Mouse (Mus musculus): Measurements from ENCODE around the gene Foxd2. TPM values are rescaled to one million over a fixed set of nuclear protein-coding genes. Genes with fewer than 3 reads are reported as not detected.

The Foxd2 gene
- polyA plus RNA-seq, 1 experiment from 2014 or later, result not detected

GRCm38 (mm10) chr4:114905969-114906680 lies 2.5 kb downstream of the Foxd2 start:
- Histone ChIP-seq H3K9ac (ENCODE audit: low read length) (no peak overlapping the region), H3K9me3 (replicated peaks; ENCODE audit: control insufficient read depth, low read length) (no peaks in the 10 kb centered on the region), H3K4me1 (ENCODE audit: control insufficient read depth, insufficient read depth, low read length) (peaks cover 3% of the 10 kb centered on the region; the same call in 1 of the 2 replicates), H3K27ac (ENCODE audit: low read length) (no peak overlapping the region), H3K27me3 (ENCODE audit: control insufficient read depth, insufficient read depth, low read length) (peaks cover 94% of the 10 kb centered on the region), H3K4me3 (ENCODE audit: low read length) (no peak overlapping the region), H3K4me2 (ENCODE audit: low read depth, low read length) (no peak overlapping the region), H3K36me3 (ENCODE audit: control insufficient read depth, insufficient read depth) (no peaks in the 10 kb centered on the region)
- WGBS, result 23% methylated on average over 10 of the region's 10 CpGs
- no peak for ATAC-seq (replicated peaks; ENCODE audit: extremely low read depth, insufficient read depth, low FRiP score)

- Histone ChIP-seq H3K4me1 (ENCODE audit: control insufficient read depth, insufficient read depth, low read length) (peaks cover 3% of the 10 kb centered on the region; the same call in 1 of the 2 replicates), H3K4me3 (ENCODE audit: low read length) (no peak overlapping the region), H3K9me3 (replicated peaks; ENCODE audit: control insufficient read depth, low read length) (no peaks in the 10 kb centered on the region), H3K4me2 (ENCODE audit: low read depth, low read length) (no peak overlapping the region), H3K27me3 (ENCODE audit: control insufficient read depth, insufficient read depth, low read length) (peaks cover 94% of the 10 kb centered on the region), H3K36me3 (ENCODE audit: control insufficient read depth, insufficient read depth) (no peaks in the 10 kb centered on the region), H3K9ac (ENCODE audit: low read length) (no peak overlapping the region), H3K27ac (ENCODE audit: low read length) (no peak overlapping the region)
- 61% methylated on average over 3 of the region's 3 CpGs for WGBS
- ATAC-seq (replicated peaks; ENCODE audit: extremely low read depth, insufficient read depth, low FRiP score), result no peak
Measured at GRCm38 (mm10) chr4:114905501-114905900, 3.2 kb downstream of the Foxd2 start.

- Histone ChIP-seq H3K4me3 (ENCODE audit: low read length) (no peak overlapping the region), H3K27ac (ENCODE audit: low read length) (no peak overlapping the region), H3K4me1 (ENCODE audit: control insufficient read depth, insufficient read depth, low read length) (0 out of 2 replicates have a peak, but pooled peaks cover 3% of the 10 kb centered on the region), H3K4me2 (ENCODE audit: low read depth, low read length) (no peak overlapping the region), H3K9me3 (replicated peaks; ENCODE audit: control insufficient read depth, low read length) (no peaks in the 10 kb centered on the region), H3K9ac (ENCODE audit: low read length) (no peak overlapping the region), H3K27me3 (ENCODE audit: control insufficient read depth, insufficient read depth, low read length) (peaks cover 96% of the 10 kb centered on the region), H3K36me3 (ENCODE audit: control insufficient read depth, insufficient read depth) (no peaks in the 10 kb centered on the region)
- no peak for ATAC-seq (replicated peaks; ENCODE audit: extremely low read depth, insufficient read depth, low FRiP score)
- 10% methylated on average over 11 of the region's 11 CpGs for WGBS
Measured at GRCm38 (mm10) chr4:114903422-114903782, 5.3 kb downstream of the Foxd2 start.

GRCm38 (mm10) chr4:114902641-114903421 lies 5.8 kb downstream of the Foxd2 start:
- ATAC-seq (replicated peaks; ENCODE audit: extremely low read depth, insufficient read depth, low FRiP score), result no peak
- H3K9me3 ChIP-seq (replicated peaks; ENCODE audit: control insufficient read depth, low read length), result no peaks in the 10 kb centered on the region
- no peak overlapping the region for H3K9ac ChIP-seq (ENCODE audit: low read length)
- no peaks in the 10 kb centered on the region for H3K36me3 ChIP-seq (ENCODE audit: control insufficient read depth, insufficient read depth)
- H3K4me3 ChIP-seq (ENCODE audit: low read length), result no peak overlapping the region
- H3K4me2 ChIP-seq (ENCODE audit: low read depth, low read length), result no peak overlapping the region
- H3K27ac ChIP-seq (ENCODE audit: low read length), result no peak overlapping the region
- WGBS, result 2% methylated on average over 39 of the region's 39 CpGs
- H3K4me1 ChIP-seq (ENCODE audit: control insufficient read depth, insufficient read depth, low read length), result 0 out of 2 replicates have a peak, but pooled peaks cover 3% of the 10 kb centered on the region
- H3K27me3 ChIP-seq (ENCODE audit: control insufficient read depth, insufficient read depth, low read length), result peaks cover 96% of the 10 kb centered on the region

- H3K27me3 ChIP-seq (ENCODE audit: control insufficient read depth, insufficient read depth, low read length), result peaks cover 96% of the 10 kb centered on the region
- no peak overlapping the region for H3K4me2 ChIP-seq (ENCODE audit: low read depth, low read length)
- no peak overlapping the region for H3K9ac ChIP-seq (ENCODE audit: low read length)
- H3K36me3 ChIP-seq (ENCODE audit: control insufficient read depth, insufficient read depth), result no peaks in the 10 kb centered on the region
- no peaks in the 10 kb centered on the region for H3K9me3 ChIP-seq (replicated peaks; ENCODE audit: control insufficient read depth, low read length)
- no peak for ATAC-seq (replicated peaks; ENCODE audit: extremely low read depth, insufficient read depth, low FRiP score)
- H3K4me3 ChIP-seq (ENCODE audit: low read length), result no peak overlapping the region
- no peaks in the 10 kb centered on the region for H3K4me1 ChIP-seq (ENCODE audit: control insufficient read depth, insufficient read depth, low read length)
- WGBS, result 1% methylated on average over 42 of the region's 42 CpGs
- H3K27ac ChIP-seq (ENCODE audit: low read length), result no peak overlapping the region
Measured at GRCm38 (mm10) chr4:114901643-114902351, 6.9 kb downstream of the Foxd2 start.

- H3K4me1 ChIP-seq (ENCODE audit: control insufficient read depth, insufficient read depth, low read length), result no peaks in the 10 kb centered on the region
- no peak overlapping the region for H3K27ac ChIP-seq (ENCODE audit: low read length)
- 5% methylated on average over 33 of the region's 33 CpGs for WGBS
- H3K36me3 ChIP-seq (ENCODE audit: control insufficient read depth, insufficient read depth), result no peaks in the 10 kb centered on the region
- no peak overlapping the region for H3K9ac ChIP-seq (ENCODE audit: low read length)
- no peak overlapping the region for H3K4me2 ChIP-seq (ENCODE audit: low read depth, low read length)
- no peak overlapping the region for H3K4me3 ChIP-seq (ENCODE audit: low read length)
- no peaks in the 10 kb centered on the region for H3K9me3 ChIP-seq (replicated peaks; ENCODE audit: control insufficient read depth, low read length)
- ATAC-seq (replicated peaks; ENCODE audit: extremely low read depth, insufficient read depth, low FRiP score), result no peak
- H3K27me3 ChIP-seq (ENCODE audit: control insufficient read depth, insufficient read depth, low read length), result peaks cover 95% of the 10 kb centered on the region
Measured at GRCm38 (mm10) chr4:114900866-114901642, 7.6 kb downstream of the Foxd2 start.

GRCm38 (mm10) chr4:114899885-114900284 lies 8.8 kb downstream of the Foxd2 start:
- Histone ChIP-seq H3K9ac (ENCODE audit: low read length) (no peak overlapping the region), H3K4me3 (ENCODE audit: low read length) (no peak overlapping the region), H3K27ac (ENCODE audit: low read length) (no peak overlapping the region), H3K27me3 (ENCODE audit: control insufficient read depth, insufficient read depth, low read length) (peaks cover 87% of the 10 kb centered on the region), H3K4me1 (ENCODE audit: control insufficient read depth, insufficient read depth, low read length) (no peaks in the 10 kb centered on the region), H3K9me3 (replicated peaks; ENCODE audit: control insufficient read depth, low read length) (no peaks in the 10 kb centered on the region), H3K4me2 (ENCODE audit: low read depth, low read length) (no peak overlapping the region), H3K36me3 (ENCODE audit: control insufficient read depth, insufficient read depth) (no peaks in the 10 kb centered on the region)
- WGBS, result 7% methylated on average over 3 of the region's 3 CpGs
- ATAC-seq (replicated peaks; ENCODE audit: extremely low read depth, insufficient read depth, low FRiP score), result no peak

- H3K36me3 ChIP-seq (ENCODE audit: control insufficient read depth, insufficient read depth), result no peaks in the 10 kb centered on the region
- H3K4me3 ChIP-seq (ENCODE audit: low read length), result no peak overlapping the region
- WGBS, result 17% methylated on average over 4 of the region's 4 CpGs
- H3K4me2 ChIP-seq (ENCODE audit: low read depth, low read length), result no peak overlapping the region
- H3K4me1 ChIP-seq (ENCODE audit: control insufficient read depth, insufficient read depth, low read length), result no peaks in the 10 kb centered on the region
- no peaks in the 10 kb centered on the region for H3K9me3 ChIP-seq (replicated peaks; ENCODE audit: control insufficient read depth, low read length)
- H3K9ac ChIP-seq (ENCODE audit: low read length), result no peak overlapping the region
- H3K27me3 ChIP-seq (ENCODE audit: control insufficient read depth, insufficient read depth, low read length), result peaks cover 71% of the 10 kb centered on the region
- no peak for ATAC-seq (replicated peaks; ENCODE audit: extremely low read depth, insufficient read depth, low FRiP score)
- no peak overlapping the region for H3K27ac ChIP-seq (ENCODE audit: low read length)
Measured at GRCm38 (mm10) chr4:114897853-114898252, 10.8 kb downstream of the Foxd2 start.

Data from heart, embryonic 16.5 days (tissue).